ENCODE assay signal across 8 mouse cellular contexts in the genomic region with DNA sequence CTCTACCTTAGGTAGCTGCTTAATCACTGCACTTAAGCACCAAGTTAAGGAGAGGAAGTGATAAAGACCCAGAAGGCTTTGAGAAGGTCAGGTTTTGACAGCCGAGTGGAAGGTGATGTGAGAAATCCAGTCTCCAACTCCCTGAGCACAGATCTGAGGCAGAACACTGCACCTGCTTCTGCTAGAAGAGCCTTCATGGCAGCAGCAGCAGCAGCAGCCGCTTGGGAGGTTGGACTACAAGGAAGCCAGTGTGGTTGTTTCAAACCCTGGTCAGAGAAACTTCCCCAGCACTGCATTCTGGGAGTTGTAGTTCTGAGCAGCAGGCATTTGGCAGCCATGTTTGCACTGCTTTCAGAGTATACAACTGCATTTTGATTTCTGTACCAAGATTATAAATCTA.
DNase-seq lines count a peak whose midpoint lies in the region; ATAC-seq and TF ChIP-seq lines count a peak whose summit lies in the region.

No protein-coding gene starts in this region.

- H3K27me3 ChIP-seq in E14TG2a.4 (ENCODE audit: insufficient read depth, low read length), result no peaks in the 10 kb centered on the region
- no peaks in the 10 kb centered on the region for H3K27me3 ChIP-seq in hindbrain, postnatal 0 days (ENCODE audit: insufficient read depth, low read length)

- WGBS in hindbrain, postnatal 0 days, result 33% methylated on average over 2 of the region's 2 CpGs

- peaks cover 8% of the 10 kb centered on the region; the same call in 1 of the 2 replicates for H3K36me3 ChIP-seq in E14TG2a.4 (ENCODE audit: insufficient read depth, low read length)
- no peaks in the 10 kb centered on the region for H3K36me3 ChIP-seq in hindbrain, postnatal 0 days (ENCODE audit: insufficient read depth, low read length)

- TF ChIP-seq CTCF in E14TG2a.4 (conservative IDR thresholded peaks at IDR 0.05; ENCODE audit: low read length), result no peak
- TF ChIP-seq CTCF in brain, embryonic 14.5 days (IDR thresholded peaks at IDR 0.05; ENCODE audit: borderline replicate concordance, extremely low read depth, insufficient read depth, insufficient read length), result no peak
- TF ChIP-seq CTCF in hindbrain, postnatal 0 days (IDR thresholded peaks at IDR 0.05; ENCODE audit: low read depth), result no peak

- no peaks in the 10 kb centered on the region for H3K9me3 ChIP-seq in E14TG2a.4 (ENCODE audit: low read length)
- H3K9me3 ChIP-seq in hindbrain, postnatal 0 days (ENCODE audit: low read length), result no peaks in the 10 kb centered on the region

- peak; percentile 75 for ATAC-seq in frontal cortex, adult (ENCODE audit: low TSS enrichment)
- ATAC-seq in hindbrain, postnatal 0 days, result peak; percentile 70
- ATAC-seq in megakaryocyte progenitor cell, adult 5-6 weeks (replicated peaks; ENCODE audit: poor library complexity), result peak; percentile 91

- peak overlapping the region; percentile 76 for H3K27ac ChIP-seq in hindbrain, postnatal 0 days

- intact Hi-C loops in left cerebral cortex, postnatal 36 days (cut with DNase I), result loop anchor here (10.0 kb wide), 1 partner anchor 152 kb away; no protein-coding TSS in a partner anchor

- peaks cover 70% of the 10 kb centered on the region for H3K4me1 ChIP-seq in E14TG2a.4 (replicated peaks; ENCODE audit: low read depth, low read length)
- H3K4me1 ChIP-seq in hindbrain, postnatal 0 days (ENCODE audit: insufficient read depth, low read length), result peaks cover 3% of the 10 kb centered on the region; the same call in 1 of the 2 replicates

- H3K9ac ChIP-seq in hindbrain, postnatal 0 days (replicated peaks; ENCODE audit: low read length), result 0 out of 2 replicates have a peak overlapping the region, but pooled peaks have one; percentile 29

- peak overlapping the region; percentile 46 for H3K4me2 ChIP-seq in hindbrain, postnatal 0 days (ENCODE audit: low read depth, low read length)

- peak overlapping the region; percentile 72 for H3K4me3 ChIP-seq in E14TG2a.4 (replicated peaks; ENCODE audit: low read length)
- H3K4me3 ChIP-seq in hindbrain, postnatal 0 days (ENCODE audit: low read length), result no peak overlapping the region

- peak; percentile 94 for DNase-seq in brain, embryonic 14.5 days (ENCODE audit: low read depth)
- peak; percentile 89 for DNase-seq in hindbrain, postnatal 0 days (ENCODE audit: low spot score)
- DNase-seq in left cerebral cortex, postnatal 36 days (ENCODE audit: low spot score in 2 of 2), result peak; percentile 64 to 72
- DNase-seq in right cerebral cortex, postnatal 4 days, result peak; percentile 53
- no peak for DNase-seq in adrenal gland, adult 18-20 months (ENCODE audit: low spot score in 2 of 2)

- TF ChIP-seq POLR2A in brain, embryonic 14.5 days (IDR thresholded peaks at IDR 0.05; ENCODE audit: borderline replicate concordance, extremely low read depth, insufficient read depth, insufficient read length, poor library complexity, severe bottlenecking), result peak; percentile 53; the same call in 1 of the 2 replicates

Comparison
In these comparisons a context has a peak if more than half of its experiments do, and no peak if none do; other contexts are left out.
1. DNase-seq: peak in brain, embryonic 14.5 days (single experiment), hindbrain, postnatal 0 days (single experiment), left cerebral cortex, postnatal 36 days (2 of 2) and right cerebral cortex, postnatal 4 days (single experiment); none in adrenal gland, adult 18-20 months (0 of 2).
2. Peak in every context shown above with its lines, with median percentiles within 50 percentile points of each other: ATAC-seq.